Mouse (Mus musculus) lung, postnatal 0 days (tissue): ENCODE data around the gene Sec24b. TPM values are rescaled to one million over a fixed set of nuclear protein-coding genes. Genes with fewer than 3 reads are reported as not detected.
A peak's percentile ranks its signal among the peaks of the same experiment; 100 is the strongest.

Source experiments
- ATAC-seq: fragments of 200-750 bp; cut with Nextera tagmentation; 2 replicates; pipeline ENCODE4 v1.8.0; 2017; ENCODE audit warnings: moderate library complexity
- DNase-seq: peaks from one replicate; pipeline ENCODE4 v3.0.0-alpha.2; 2016; ENCODE audit warnings: low spot score
- H3K27ac ChIP-seq: fragments of 300-500 bp; sonication (generic); 2 replicates; pipeline ENCODE4 v1.5.1; 2014; ENCODE audit warnings: antibody characterized with exemption, mild to moderate bottlenecking, low read length, mixed read lengths
- H3K27me3 ChIP-seq: fragments of 300-500 bp; sonication (generic); replicated peaks from 2 replicates; pipeline ENCODE4 v1.6.1; 2014; ENCODE audit warnings: low read length, mixed read lengths; ENCODE audit not compliant: insufficient read depth
- H3K36me3 ChIP-seq: fragments of 300-500 bp; sonication (generic); 2 replicates; pipeline ENCODE4 v1.6.1; 2014; ENCODE audit warnings: low read length, mixed read lengths; ENCODE audit not compliant: insufficient read depth
- H3K4me1 ChIP-seq: fragments of 300-500 bp; sonication (generic); 2 replicates; pipeline ENCODE4 v1.6.1; 2014; ENCODE audit warnings: antibody characterized with exemption, low read depth, low read length, mixed read lengths; ENCODE audit not compliant: insufficient read depth
- H3K4me2 ChIP-seq: fragments of 300-500 bp; sonication (generic); replicated peaks from 2 replicates; pipeline ENCODE4 v1.6.1; 2014; ENCODE audit warnings: low read depth, mild to moderate bottlenecking, low read length, moderate library complexity, mixed read lengths
- H3K4me3 ChIP-seq: fragments of 300-500 bp; sonication (generic); 2 replicates; pipeline ENCODE4 v1.5.1; 2014; ENCODE audit warnings: low read depth, low read length
- H3K9ac ChIP-seq: fragments of 300-500 bp; sonication (generic); replicated peaks from 2 replicates; pipeline ENCODE4 v1.6.1; 2014; ENCODE audit warnings: low read depth, mild to moderate bottlenecking
- H3K9me3 ChIP-seq: fragments of 300-500 bp; sonication (generic); 2 replicates; pipeline ENCODE4 v1.6.1; 2016; ENCODE audit warnings: low read length, mixed read lengths
- CTCF ChIP-seq: IDR thresholded peaks from 2 replicates; pipeline ENCODE4 v1.5.1; 2016; ENCODE audit warnings: antibody characterized with exemption, mild to moderate bottlenecking
- EP300 ChIP-seq: IDR thresholded peaks from 2 replicates; pipeline ENCODE4 v1.6.1; 2016; ENCODE audit warnings: antibody characterized with exemption, mild to moderate bottlenecking, control low read depth
- WGBS: fragments of 180-500 bp; shearing (Covaris S2); extraction: QIAGEN DNeasy Blood & Tissue Kit; methylation state at CpG from one replicate; pipeline ENCODE4 v1.1.7; 2014; 5-methylcytosine and 5-hydroxymethylcytosine counted together
- polyA plus RNA-seq: library from polyadenylated mRNA; unstranded; fragments of >200 nt; fragmentation: Nextera tagmentation; extraction: Ambion mirVana; gene quantifications from 2 replicates; pipeline ENCODE4 v1.2.1, GENCODE M21; 2015

Sec24b gene
- polyA plus RNA-seq, 1 experiment from 2014 or later: 21.8 TPM

- WGBS: 76% methylated on average over 8 of the region's 8 CpGs
- Histone ChIP-seq H3K4me3 (no peak overlapping the region), H3K36me3 (peaks cover 13% of the 10 kb centered on the region), H3K27me3 (no peaks in the 10 kb centered on the region), H3K4me2 (no peak overlapping the region), H3K9ac (no peak overlapping the region), H3K27ac (no peak overlapping the region), H3K4me1 (no peaks in the 10 kb centered on the region), H3K9me3 (no peaks in the 10 kb centered on the region)
- ATAC-seq: no peak
- TF ChIP-seq EP300: no peak
- no peak for TF ChIP-seq CTCF
- no peak for DNase-seq
Measured at GRCm38 (mm10) chr3:130025556-130025955, 35.8 kb downstream of the Sec24b start.

GRCm38 (mm10) chr3:130012943-130013342 lies 48.4 kb downstream of the Sec24b start:
- DNase-seq (peak; percentile 7), ATAC-seq (no peak)
- WGBS: 43% methylated on average over 2 of the region's 2 CpGs
- H3K27ac ChIP-seq: no peak overlapping the region
- no peaks in the 10 kb centered on the region for H3K9me3 ChIP-seq
- H3K9ac ChIP-seq: no peak overlapping the region
- H3K4me3 ChIP-seq: no peak overlapping the region
- H3K4me1 ChIP-seq: no peaks in the 10 kb centered on the region
- H3K27me3 ChIP-seq: no peaks in the 10 kb centered on the region
- no peak for TF ChIP-seq CTCF
- no peak for TF ChIP-seq EP300
- H3K4me2 ChIP-seq: no peak overlapping the region
- H3K36me3 ChIP-seq: peaks cover 5% of the 10 kb centered on the region; the same call in 1 of the 2 replicates

- H3K4me1 ChIP-seq: no peaks in the 10 kb centered on the region
- peaks cover 5% of the 10 kb centered on the region; the same call in 1 of the 2 replicates for H3K36me3 ChIP-seq
- WGBS: 43% methylated on average over 1 of the region's 1 CpGs
- DNase-seq (no peak), ATAC-seq (no peak)
- no peak overlapping the region for H3K4me3 ChIP-seq
- no peak overlapping the region for H3K27ac ChIP-seq
- no peak overlapping the region for H3K9ac ChIP-seq
- H3K9me3 ChIP-seq: no peaks in the 10 kb centered on the region
- H3K4me2 ChIP-seq: no peak overlapping the region
- no peak for TF ChIP-seq CTCF
- no peak for TF ChIP-seq EP300
- H3K27me3 ChIP-seq: no peaks in the 10 kb centered on the region
Measured at GRCm38 (mm10) chr3:130011236-130011635, 50.1 kb downstream of the Sec24b start.

GRCm38 (mm10) chr3:130006141-130006540 lies 55.2 kb downstream of the Sec24b start:
- no peak for ATAC-seq
- H3K9ac ChIP-seq: no peak overlapping the region
- no peaks in the 10 kb centered on the region for H3K27me3 ChIP-seq
- H3K4me2 ChIP-seq: no peak overlapping the region
- no peak overlapping the region for H3K27ac ChIP-seq
- H3K36me3 ChIP-seq: peaks cover 23% of the 10 kb centered on the region; the same call in 1 of the 2 replicates
- H3K4me1 ChIP-seq: no peaks in the 10 kb centered on the region
- TF ChIP-seq EP300: no peak
- no peaks in the 10 kb centered on the region for H3K9me3 ChIP-seq
- no peak for DNase-seq
- WGBS: 83% methylated on average over 7 of the region's 7 CpGs
- no peak overlapping the region for H3K4me3 ChIP-seq

GRCm38 (mm10) chr3:130000926-130001325 lies 60.4 kb downstream of the Sec24b start:
- Histone ChIP-seq H3K4me2 (no peak overlapping the region), H3K27me3 (no peaks in the 10 kb centered on the region), H3K36me3 (peaks cover 38% of the 10 kb centered on the region), H3K9ac (no peak overlapping the region), H3K4me1 (no peaks in the 10 kb centered on the region), H3K9me3 (no peaks in the 10 kb centered on the region), H3K4me3 (no peak overlapping the region), H3K27ac (no peak overlapping the region)
- ATAC-seq: no peak
- DNase-seq: no peak
- TF ChIP-seq EP300 (no peak), CTCF (no peak)
- 90% methylated on average over 11 of the region's 11 CpGs for WGBS

GRCm38 (mm10) chr3:129998526-129998925 lies 62.8 kb downstream of the Sec24b start:
- Histone ChIP-seq H3K4me1 (no peaks in the 10 kb centered on the region), H3K27me3 (no peaks in the 10 kb centered on the region), H3K4me3 (no peak overlapping the region), H3K4me2 (no peak overlapping the region), H3K9me3 (no peaks in the 10 kb centered on the region), H3K27ac (no peak overlapping the region), H3K36me3 (peaks cover 43% of the 10 kb centered on the region), H3K9ac (no peak overlapping the region)
- ATAC-seq (no peak), DNase-seq (no peak)
- WGBS: 91% methylated on average over 6 of the region's 6 CpGs
- TF ChIP-seq EP300: no peak

GRCm38 (mm10) chr3:129998001-129998400 lies 63.4 kb downstream of the Sec24b start:
- DNase-seq (no peak), ATAC-seq (no peak)
- Histone ChIP-seq H3K4me3 (no peak overlapping the region), H3K9me3 (no peaks in the 10 kb centered on the region), H3K9ac (no peak overlapping the region), H3K27ac (no peak overlapping the region), H3K36me3 (peaks cover 48% of the 10 kb centered on the region), H3K4me2 (no peak overlapping the region), H3K4me1 (no peaks in the 10 kb centered on the region), H3K27me3 (no peaks in the 10 kb centered on the region)
- no peak for TF ChIP-seq CTCF
- TF ChIP-seq EP300: no peak
- WGBS: 74% methylated on average over 7 of the region's 7 CpGs
